Mouse (Mus musculus): ENCODE results near the gene Stat6. TPM values are rescaled to one million over a fixed set of nuclear protein-coding genes. Genes with fewer than 3 reads are reported as not detected.

The Stat6 gene
- polyA plus RNA-seq, 1 experiment from 2014 or later: 37.7 TPM

DNA sequence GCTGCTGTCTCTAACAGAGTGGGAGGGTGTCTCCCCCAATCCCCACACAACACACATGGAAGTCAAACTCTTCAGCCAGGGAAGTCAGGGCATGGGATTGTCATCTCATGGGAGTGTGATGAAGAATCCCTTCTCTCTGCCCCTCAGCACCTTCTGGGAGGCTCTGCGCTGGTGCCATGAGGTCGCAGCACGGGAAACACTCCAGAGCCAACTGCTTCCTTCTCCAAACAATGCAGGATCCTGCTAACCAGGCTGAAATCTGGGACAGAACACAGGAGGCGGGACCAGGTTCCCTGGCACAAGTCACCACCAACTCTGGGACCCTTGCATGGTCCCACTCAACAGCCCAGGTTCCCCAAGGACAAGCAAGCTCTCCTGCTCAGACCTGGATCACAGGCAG is 25.5 kb upstream of the Stat6 start:
- H3K36me3 ChIP-seq: peaks cover 3% of the 10 kb centered on the region; the same call in 1 of the 2 replicates
- H3K9me3 ChIP-seq: no peaks in the 10 kb centered on the region
- no peaks in the 10 kb centered on the region for H3K27me3 ChIP-seq (replicated peaks)
- peaks cover 79% of the 10 kb centered on the region for H3K4me1 ChIP-seq (replicated peaks)
- H3K27ac ChIP-seq: peak overlapping the region; percentile 48; the same call in 1 of the 2 replicates
- 52% methylated on average over 4 of the region's 4 CpGs for WGBS
- ATAC-seq: no peak
- H3K4me3 ChIP-seq (replicated peaks): no peak overlapping the region
- H3K4me2 ChIP-seq (replicated peaks): peak overlapping the region; percentile 95; the same call in 1 of the 2 replicates
- peak overlapping the region; percentile 24; the same call in 1 of the 2 replicates for H3K9ac ChIP-seq

GRCm38 (mm10) chr10:127618173-127618572 is 24.6 kb upstream of the Stat6 start:
- WGBS: 24% methylated on average over 6 of the region's 6 CpGs
- ATAC-seq: no peak
- no peaks in the 10 kb centered on the region for H3K9me3 ChIP-seq
- H3K27me3 ChIP-seq (replicated peaks): no peaks in the 10 kb centered on the region
- peak overlapping the region; percentile 95 for H3K4me2 ChIP-seq (replicated peaks)
- peak overlapping the region; percentile 74; the same call in 1 of the 2 replicates for H3K4me3 ChIP-seq (replicated peaks)
- H3K36me3 ChIP-seq: no peaks in the 10 kb centered on the region
- H3K4me1 ChIP-seq (replicated peaks): peaks cover 73% of the 10 kb centered on the region
- no peak overlapping the region for H3K9ac ChIP-seq
- peak overlapping the region; percentile 2; the same call in 1 of the 2 replicates for H3K27ac ChIP-seq

DNA sequence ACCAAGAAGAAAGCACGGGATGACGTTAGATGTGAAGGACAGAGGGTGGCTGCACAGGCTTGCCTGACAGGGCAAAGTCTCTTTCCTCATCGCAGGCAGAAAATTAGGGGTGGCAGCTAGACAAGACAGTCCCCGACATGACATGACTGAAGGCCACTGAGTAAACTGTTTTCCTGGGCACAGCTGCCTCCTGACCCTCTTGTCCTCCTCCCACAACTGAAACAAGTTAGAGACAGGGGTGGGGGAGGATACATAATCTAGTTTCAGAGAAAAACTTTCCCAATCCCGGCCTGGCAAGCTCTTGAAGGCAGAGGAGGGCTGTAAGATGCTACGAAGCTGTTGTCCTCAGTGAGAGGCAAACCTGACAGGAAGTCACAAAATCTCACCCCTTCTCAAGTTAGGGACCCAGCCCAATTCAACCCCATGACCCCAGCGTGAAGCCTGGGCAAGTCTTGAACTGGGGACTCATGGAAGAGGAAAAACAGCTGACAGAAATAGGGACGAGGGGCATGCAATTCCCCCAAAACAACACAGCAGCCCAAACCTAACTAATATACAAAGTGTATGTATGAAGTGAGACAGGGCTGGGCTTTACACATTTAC is 23.6 kb upstream of the Stat6 start:
- Histone ChIP-seq H3K9me3 (no peaks in the 10 kb centered on the region), H3K4me1 (replicated peaks) (peaks cover 63% of the 10 kb centered on the region), H3K36me3 (no peaks in the 10 kb centered on the region), H3K9ac (peak overlapping the region; percentile 74), H3K4me2 (replicated peaks) (peak overlapping the region; percentile 95), H3K4me3 (replicated peaks) (peak overlapping the region; percentile 74), H3K27ac (peak overlapping the region; percentile 92), H3K27me3 (replicated peaks) (no peaks in the 10 kb centered on the region)
- no peak for ATAC-seq
- 28% methylated on average over 8 of the region's 8 CpGs for WGBS

DNA sequence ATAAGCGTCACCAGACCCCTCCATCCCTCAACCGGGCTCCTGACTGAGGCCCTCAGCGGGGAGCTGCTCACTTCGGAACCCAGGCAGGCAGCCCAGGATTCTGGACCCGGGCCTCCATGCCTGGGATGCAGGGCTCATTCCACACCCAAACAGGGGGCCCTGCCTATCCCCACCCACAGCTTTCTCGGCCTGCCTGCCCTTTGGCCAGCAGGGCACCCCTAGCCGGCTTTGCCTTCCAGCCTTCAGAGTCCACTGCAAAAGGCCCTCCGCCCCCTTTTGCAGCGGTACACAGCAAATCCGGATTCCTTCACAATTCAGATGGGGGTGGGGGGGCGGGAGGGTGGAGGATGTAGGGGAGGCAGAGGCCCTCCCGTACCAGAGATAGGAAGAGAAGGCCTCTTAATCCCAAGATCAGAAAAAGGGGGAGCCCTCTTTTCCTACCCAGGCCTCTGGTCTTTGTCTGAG is 22.8 kb upstream of the Stat6 start:
- Histone ChIP-seq H3K9me3 (no peaks in the 10 kb centered on the region), H3K4me3 (replicated peaks) (peak overlapping the region; percentile 74), H3K27ac (peak overlapping the region; percentile 92), H3K9ac (peak overlapping the region; percentile 74), H3K36me3 (no peaks in the 10 kb centered on the region), H3K27me3 (replicated peaks) (no peaks in the 10 kb centered on the region), H3K4me2 (replicated peaks) (peak overlapping the region; percentile 95), H3K4me1 (replicated peaks) (peaks cover 55% of the 10 kb centered on the region)
- ATAC-seq: 0 out of 2 replicates have a peak, but pooled peaks have one; percentile 3
- WGBS: 5% methylated on average over 12 of the region's 12 CpGs

GRCm38 (mm10) chr10:127620406-127621190 is 22.2 kb upstream of the Stat6 start, which contains the start of gene Lrp1:
Gene Lrp1 (minus strand): TSS chr10:127621148.
- peaks cover 49% of the 10 kb centered on the region for H3K4me1 ChIP-seq (replicated peaks)
- under 1% methylated on average over 26 of the region's 32 CpGs for WGBS

DNA sequence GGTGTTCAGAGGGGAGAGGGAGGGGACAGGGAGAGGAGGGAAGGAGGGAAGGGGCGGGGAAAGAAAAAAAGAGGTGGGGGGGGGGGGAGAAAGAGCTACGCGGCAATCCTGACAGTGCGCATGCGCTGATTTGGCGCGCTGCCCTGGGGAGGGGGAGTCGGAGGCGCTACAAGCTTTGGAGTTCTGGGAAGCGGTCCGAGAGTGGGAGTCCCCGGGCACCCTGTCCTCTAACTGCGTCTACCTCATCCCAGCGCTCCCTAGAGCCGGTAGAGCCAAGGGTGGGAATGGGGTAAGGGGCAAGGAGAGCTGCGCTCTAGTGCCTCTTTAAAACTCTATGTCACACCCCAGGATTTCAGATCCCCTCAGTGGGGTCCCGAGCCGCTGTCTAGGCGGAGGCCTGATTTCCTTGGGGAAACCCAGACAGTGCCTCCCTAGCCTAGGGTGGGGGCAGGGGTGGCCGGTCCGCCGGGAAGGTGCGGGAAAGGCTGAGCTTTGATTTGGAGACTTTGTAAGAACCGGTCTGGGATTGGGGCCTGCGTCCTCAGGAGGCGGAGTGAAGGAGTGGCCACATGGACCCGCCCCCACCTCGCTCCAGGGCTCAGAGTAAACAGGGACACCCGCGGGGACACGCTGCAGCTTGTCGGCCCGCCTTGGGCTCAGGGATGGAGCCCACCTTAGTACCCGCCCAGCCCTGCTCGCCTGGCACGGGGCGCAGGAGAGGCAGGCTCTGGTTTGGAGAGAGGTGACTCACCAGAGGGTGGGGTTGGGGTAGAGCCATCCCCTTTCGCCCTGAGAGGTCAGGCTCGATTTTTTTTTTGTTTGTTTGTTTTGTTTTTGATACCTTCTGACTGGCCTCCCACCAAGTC is 21.4 kb upstream of the Stat6 start:
- peak; percentile 93 for ATAC-seq
- peak overlapping the region; percentile 95 for H3K4me2 ChIP-seq (replicated peaks)
- H3K9me3 ChIP-seq: peaks cover 1% of the 10 kb centered on the region; the same call in 1 of the 2 replicates
- no peaks in the 10 kb centered on the region for H3K27me3 ChIP-seq (replicated peaks)
- peak overlapping the region; percentile 75 for H3K9ac ChIP-seq
- under 1% methylated on average over 35 of the region's 39 CpGs for WGBS
- H3K4me3 ChIP-seq (replicated peaks): peak overlapping the region; percentile 74
- H3K36me3 ChIP-seq: no peaks in the 10 kb centered on the region
- peaks cover 41% of the 10 kb centered on the region for H3K4me1 ChIP-seq (replicated peaks)
- H3K27ac ChIP-seq: peak overlapping the region; percentile 98

More at GRCm38 (mm10) chr10:127620406-127621190, 22.2 kb upstream of the Stat6 start, which contains the start of gene Lrp1:
- Histone ChIP-seq H3K36me3 (no peaks in the 10 kb centered on the region), H3K4me2 (replicated peaks) (peak within 1 kb of the TSS; percentile 95), H3K4me3 (replicated peaks) (peak within 1 kb of the TSS; percentile 74), H3K9me3 (no peaks in the 10 kb centered on the region), H3K27ac (peak within 1 kb of the TSS; percentile 98), H3K27me3 (replicated peaks) (no peaks in the 10 kb centered on the region), H3K9ac (peak within 1 kb of the TSS; percentile 75)
- peak; percentile 63 for ATAC-seq

- H3K9ac ChIP-seq: peak overlapping the region; percentile 75
Observed at GRCm38 (mm10) chr10:127622057-127622392, 20.8 kb upstream of the Stat6 start.

GRCm38 (mm10) chr10:127622661-127623060 is 20.1 kb upstream of the Stat6 start:
- 68% methylated on average over 4 of the region's 4 CpGs for WGBS
- H3K27me3 ChIP-seq (replicated peaks): no peaks in the 10 kb centered on the region
- no peak overlapping the region for H3K4me2 ChIP-seq (replicated peaks)
- no peaks in the 10 kb centered on the region for H3K36me3 ChIP-seq
- no peak overlapping the region for H3K9ac ChIP-seq
- no peak overlapping the region for H3K4me3 ChIP-seq (replicated peaks)
- H3K27ac ChIP-seq: no peak overlapping the region
- no peak for ATAC-seq
- H3K9me3 ChIP-seq: peaks cover 4% of the 10 kb centered on the region; the same call in 1 of the 2 replicates
- H3K4me1 ChIP-seq (replicated peaks): peaks cover 30% of the 10 kb centered on the region

More at GRCm38 (mm10) chr10:127622057-127622392, 20.8 kb upstream of the Stat6 start:
- Histone ChIP-seq H3K4me1 (replicated peaks) (peaks cover 36% of the 10 kb centered on the region), H3K9me3 (peaks cover 4% of the 10 kb centered on the region; the same call in 1 of the 2 replicates), H3K36me3 (no peaks in the 10 kb centered on the region), H3K4me2 (replicated peaks) (peak overlapping the region; percentile 95), H3K27ac (peak overlapping the region; percentile 98), H3K27me3 (replicated peaks) (no peaks in the 10 kb centered on the region), H3K4me3 (replicated peaks) (peak overlapping the region; percentile 74)
- 2% methylated on average over 13 of the region's 13 CpGs for WGBS
- peak; percentile 52 for ATAC-seq

DNA sequence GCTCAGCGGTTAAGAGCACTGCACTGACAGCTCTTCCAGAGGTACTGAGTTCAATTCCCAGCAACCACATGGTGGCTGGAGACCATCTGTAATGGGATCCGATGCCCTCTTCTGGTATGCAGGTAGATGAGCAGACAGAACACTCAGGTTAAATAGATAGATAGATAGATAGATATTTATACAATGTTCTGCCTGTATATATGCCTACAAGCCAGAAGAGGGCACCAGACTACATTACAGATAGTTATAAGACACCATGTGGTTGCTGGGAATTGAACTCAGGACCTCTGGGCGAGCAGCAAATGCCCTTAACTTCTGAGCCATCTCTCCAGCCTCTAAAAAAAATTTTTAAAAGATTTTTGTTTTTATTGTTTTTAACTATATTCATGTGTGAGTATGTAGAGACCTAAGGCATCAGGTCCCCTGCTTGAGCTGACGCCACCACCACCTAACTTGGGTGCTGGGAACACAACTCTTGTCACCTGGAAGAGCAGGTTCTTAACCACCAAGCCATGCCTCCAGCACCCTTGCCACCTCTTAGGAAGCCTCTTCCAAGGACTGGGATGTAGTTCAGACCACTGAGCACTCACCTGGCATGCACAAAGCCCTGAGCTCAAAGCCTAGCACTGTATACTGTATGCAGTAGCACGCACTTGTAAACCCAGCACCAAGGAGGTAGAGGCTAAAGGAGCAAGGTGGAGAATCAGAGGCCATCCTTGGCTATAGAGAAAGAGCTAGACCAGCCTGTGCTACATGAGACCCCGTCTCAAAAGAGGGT is 19.2 kb upstream of the Stat6 start:
- peaks cover 4% of the 10 kb centered on the region; the same call in 1 of the 2 replicates for H3K9me3 ChIP-seq
- no peak overlapping the region for H3K4me2 ChIP-seq (replicated peaks)
- H3K27ac ChIP-seq: no peak overlapping the region
- peaks cover 20% of the 10 kb centered on the region for H3K4me1 ChIP-seq (replicated peaks)
- H3K9ac ChIP-seq: no peak overlapping the region
- H3K27me3 ChIP-seq (replicated peaks): no peaks in the 10 kb centered on the region
- H3K36me3 ChIP-seq: no peaks in the 10 kb centered on the region
- 92% methylated on average over 6 of the region's 6 CpGs for WGBS
- no peak for ATAC-seq
- H3K4me3 ChIP-seq (replicated peaks): no peak overlapping the region

DNA sequence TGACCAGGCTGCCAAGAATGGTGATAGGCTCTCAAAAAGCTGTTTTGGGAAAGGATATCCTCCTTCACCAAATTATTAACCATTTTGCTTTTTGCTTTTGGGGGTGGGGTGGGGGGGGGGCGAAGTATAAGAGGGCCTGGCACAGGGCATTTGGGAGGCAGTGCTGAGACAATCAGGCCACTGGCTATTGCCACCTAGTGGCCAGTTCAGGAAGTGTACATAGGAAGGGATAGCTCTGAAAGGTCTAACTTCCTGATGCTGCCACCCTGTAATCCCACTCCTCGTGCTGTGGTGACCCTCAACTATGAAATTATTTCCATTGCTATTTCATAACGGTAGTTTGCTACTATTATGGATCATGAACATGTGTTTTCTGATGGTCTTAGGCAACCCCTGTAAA is 16.4 kb upstream of the Stat6 start:
- Histone ChIP-seq H3K4me3 (replicated peaks) (no peak overlapping the region), H3K27me3 (replicated peaks) (no peaks in the 10 kb centered on the region), H3K4me2 (replicated peaks) (no peak overlapping the region), H3K4me1 (replicated peaks) (peaks cover 6% of the 10 kb centered on the region; the same call in 1 of the 2 replicates), H3K27ac (no peak overlapping the region), H3K36me3 (no peaks in the 10 kb centered on the region), H3K9me3 (peaks cover 4% of the 10 kb centered on the region; the same call in 1 of the 2 replicates), H3K9ac (no peak overlapping the region)
- WGBS: 86% methylated on average over 3 of the region's 3 CpGs
- no peak for ATAC-seq
